Mouse (Mus musculus) G1E (cell line): ENCODE data around the gene Gabbr2.

ENCODE experiments used
- CTCF ChIP-seq: IDR thresholded peaks from 2 replicates; pipeline ENCODE4 v1.5.1; 2012; ENCODE audit warnings: low read depth, low read length, inconsistent platforms, mixed read lengths
- GATA1 ChIP-seq: IDR thresholded peaks from 2 replicates; pipeline ENCODE4 v1.6.1; 2012; ENCODE audit warnings: borderline replicate concordance, low read length, inconsistent platforms, mixed read lengths

GRCm38 (mm10) chr4:46814954-46815353 lies 176.7 kb downstream of the Gabbr2 start:
- TF ChIP-seq CTCF, result no peak
- TF ChIP-seq GATA1, result no peak
